Comparison of ENCODE assay signal across 17 mouse cellular contexts in the genomic region with DNA sequence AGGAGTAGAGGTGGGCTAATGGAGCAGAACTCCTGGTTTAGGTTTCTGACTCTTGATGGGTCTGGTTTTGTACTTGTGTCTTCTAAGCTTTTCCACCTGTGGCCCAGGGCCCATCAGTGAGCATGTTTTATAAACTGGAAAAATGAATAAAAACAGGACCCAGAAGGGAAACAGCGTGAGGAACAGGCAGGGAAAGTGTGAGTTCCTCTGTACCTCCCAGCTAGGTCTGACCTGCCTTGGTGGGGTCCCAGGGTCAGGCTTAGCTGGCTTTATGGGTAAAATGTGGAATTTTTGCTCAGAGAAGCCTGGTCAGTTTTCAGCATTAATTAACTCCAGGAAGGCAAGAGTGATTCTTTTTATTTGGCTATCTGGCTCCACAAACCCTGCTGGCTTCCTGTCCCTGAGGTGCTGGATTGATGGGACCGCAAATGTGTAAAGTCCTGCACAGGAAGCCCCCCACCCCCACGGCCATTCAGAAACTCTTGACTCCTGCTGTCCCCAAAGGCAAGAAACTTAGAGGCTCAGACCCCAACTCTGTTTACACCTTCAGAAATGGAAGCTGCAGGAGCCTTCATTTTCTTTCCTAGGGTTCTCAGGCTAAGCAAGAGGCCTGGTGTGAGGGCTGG.
"Had no signal": no experiment of that assay in that cellular context is flagged by ENCODE, and none has a peak within 500 bp of the region (broad histone marks: within the 10 kb centered on the region; RNA-seq: fewer than 3 reads in every experiment).

No protein-coding gene starts in this region.

- H3K9me3 ChIP-seq: intestine, embryonic 15.5 days; kidney, embryonic 15.5 days; limb, embryonic 15.5 days; liver, embryonic 12.5 days; midbrain, embryonic 10.5 days; neural tube, embryonic 13.5 days; stomach, embryonic 15.5 days had no signal

- H3K4me2 ChIP-seq: intestine, embryonic 15.5 days; kidney, embryonic 15.5 days; limb, embryonic 15.5 days; liver, embryonic 12.5 days; lung, embryonic 14.5 days; neural tube, embryonic 13.5 days; stomach, embryonic 15.5 days had no signal

- H3K4me3 ChIP-seq: intestine, embryonic 15.5 days; kidney, embryonic 15.5 days; limb, embryonic 15.5 days; liver, embryonic 12.5 days; midbrain, embryonic 10.5 days; neural tube, embryonic 13.5 days; stomach, embryonic 15.5 days had no signal

- H3K4me1 ChIP-seq: intestine, embryonic 15.5 days; stomach, embryonic 15.5 days had no signal

- H3K36me3 ChIP-seq: intestine, embryonic 15.5 days; kidney, embryonic 15.5 days; limb, embryonic 15.5 days; liver, embryonic 12.5 days; midbrain, embryonic 10.5 days; neural tube, embryonic 13.5 days; stomach, embryonic 15.5 days had no signal

- ATAC-seq: intestine, embryonic 15.5 days; liver, embryonic 12.5 days; midbrain, embryonic 16.5 days had no signal

- H3K27me3 ChIP-seq: intestine, embryonic 15.5 days; kidney, embryonic 15.5 days; limb, embryonic 15.5 days; liver, embryonic 12.5 days; neural tube, embryonic 13.5 days; stomach, embryonic 15.5 days had no signal

- H3K27ac ChIP-seq: intestine, embryonic 15.5 days; kidney, embryonic 15.5 days; limb, embryonic 15.5 days; liver, embryonic 12.5 days; midbrain, embryonic 10.5 days; neural tube, embryonic 13.5 days; stomach, embryonic 15.5 days had no signal

- DNase-seq: kidney, adult 2 months; kidney, postnatal 36 days; layer of hippocampus, adult 9-11 months; layer of hippocampus, postnatal 36 days; lung, embryonic 14.5 days; lung, postnatal 10 days; lung, postnatal 4 days; retina, postnatal 1 day; right cerebral cortex, postnatal 14 days had no signal

- H3K9ac ChIP-seq: intestine, embryonic 15.5 days; kidney, embryonic 15.5 days; limb, embryonic 15.5 days; liver, embryonic 12.5 days; lung, embryonic 14.5 days; neural tube, embryonic 13.5 days; stomach, embryonic 15.5 days had no signal
